Mouse (Mus musculus) midbrain, postnatal 0 days (tissue): ENCODE data around the gene Poldip3. TPM values are rescaled to one million over a fixed set of nuclear protein-coding genes. Genes with fewer than 3 reads are reported as not detected.

ENCODE experiments used
- ATAC-seq: fragments of 200-750 bp; cut with Nextera tagmentation; 2 replicates; pipeline ENCODE4 v1.8.0; 2017; ENCODE audit warnings: moderate number of reproducible peaks, mild to moderate bottlenecking, moderate TSS enrichment, moderate library complexity; ENCODE audit not compliant: low FRiP score
- DNase-seq: peaks from one replicate; pipeline ENCODE4 v3.0.0-alpha.2; 2015; ENCODE audit warnings: low spot score
- H3K27ac ChIP-seq: fragments of 300-500 bp; sonication (generic); 2 replicates; pipeline ENCODE4 v1.5.1; 2014; ENCODE audit warnings: low read depth, mild to moderate bottlenecking, low read length, mixed read lengths
- H3K27me3 ChIP-seq: fragments of 300-500 bp; sonication (generic); 2 replicates; pipeline ENCODE4 v1.6.1; 2014; ENCODE audit warnings: low read length, control low read depth, mixed read lengths; ENCODE audit not compliant: insufficient read depth
- H3K36me3 ChIP-seq: fragments of 300-500 bp; sonication (generic); 2 replicates; pipeline ENCODE4 v1.6.1; 2014; ENCODE audit warnings: low read length, control low read depth, mixed read lengths; ENCODE audit not compliant: insufficient read depth
- H3K4me1 ChIP-seq: fragments of 300-500 bp; sonication (generic); 2 replicates; pipeline ENCODE4 v1.6.1; 2014; ENCODE audit warnings: mild to moderate bottlenecking, control low read depth, antibody characterized with exemption, low read length, mixed read lengths; ENCODE audit not compliant: insufficient read depth
- H3K4me2 ChIP-seq: fragments of 300-500 bp; sonication (generic); 2 replicates; pipeline ENCODE4 v1.6.1; 2014; ENCODE audit warnings: low read depth, mild to moderate bottlenecking, low read length, mixed read lengths; ENCODE audit not compliant: poor library complexity, severe bottlenecking
- H3K4me3 ChIP-seq: fragments of 300-500 bp; sonication (generic); 2 replicates; pipeline ENCODE4 v1.5.1; 2014; ENCODE audit warnings: low read depth, mild to moderate bottlenecking, low read length, moderate library complexity
- H3K9ac ChIP-seq: fragments of 300-500 bp; sonication (generic); replicated peaks from 2 replicates; pipeline ENCODE4 v1.6.1; 2014; ENCODE audit warnings: mild to moderate bottlenecking, low read length, moderate library complexity, mixed read lengths; ENCODE audit not compliant: poor library complexity, severe bottlenecking
- H3K9me3 ChIP-seq: fragments of 300-500 bp; sonication (generic); 2 replicates; pipeline ENCODE4 v1.6.1; 2016; ENCODE audit warnings: low read length, control low read depth
- CTCF ChIP-seq: IDR thresholded peaks from 2 replicates; pipeline ENCODE4 v1.5.1; 2016; ENCODE audit warnings: antibody characterized with exemption, mild to moderate bottlenecking
- WGBS: fragments of 180-500 bp; shearing (Covaris S2); extraction: QIAGEN DNeasy Blood & Tissue Kit; methylation state at CpG from one replicate; pipeline ENCODE4 v1.1.7; 2014; 5-methylcytosine and 5-hydroxymethylcytosine counted together
- polyA plus RNA-seq: library from polyadenylated mRNA; unstranded; fragments of >200 nt; fragmentation: Nextera tagmentation; extraction: Ambion mirVana; gene quantifications from 2 replicates; pipeline ENCODE4 v1.2.1, GENCODE M21; 2015
- total RNA-seq: library from RNA; depleted of rRNA; stranded (reverse); fragments of >200 nt; gene quantifications from 2 replicates; pipeline ENCODE4 v1.2.3, GENCODE M21; 2014

Gene Poldip3
- total and polyA plus RNA-seq, 2 experiments from 2014 or later = 93.3 to 110 TPM

DNA sequence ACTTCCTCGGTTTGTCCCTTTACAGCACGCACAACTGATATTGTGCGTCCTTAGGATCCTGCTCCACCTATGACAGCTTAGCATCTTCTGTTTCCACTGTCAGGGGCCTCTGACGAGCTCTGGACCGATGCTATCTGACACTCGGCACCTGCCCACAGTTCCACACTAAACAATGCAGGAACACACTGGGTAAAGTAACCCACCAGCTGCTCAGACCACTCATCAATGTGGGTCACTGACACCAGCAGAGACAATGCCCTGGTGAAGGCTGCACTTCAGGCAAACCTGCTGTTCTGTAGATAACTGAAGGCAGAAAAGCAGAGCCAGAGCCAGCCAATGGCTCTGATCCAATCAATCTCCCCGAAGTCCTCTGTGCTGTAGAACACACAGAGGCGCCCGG lies 22.6 kb downstream of the Poldip3 start:
- no peak for ATAC-seq
- no peak overlapping the region for H3K4me3 ChIP-seq
- peaks cover 51% of the 10 kb centered on the region for H3K36me3 ChIP-seq
- no peak overlapping the region for H3K4me2 ChIP-seq
- no peaks in the 10 kb centered on the region; the same call in 1 of the 2 replicates for H3K4me1 ChIP-seq
- no peaks in the 10 kb centered on the region for H3K9me3 ChIP-seq
- no peak for DNase-seq
- no peak overlapping the region for H3K9ac ChIP-seq
- no peak for TF ChIP-seq CTCF
- WGBS = 79% methylated on average over 9 of the region's 9 CpGs
- H3K27ac ChIP-seq = no peak overlapping the region
- no peaks in the 10 kb centered on the region for H3K27me3 ChIP-seq

GRCm38 (mm10) chr15:83124625-83125024 lies 24.6 kb downstream of the Poldip3 start:
- Histone ChIP-seq H3K36me3 (peaks cover 37% of the 10 kb centered on the region), H3K27me3 (no peaks in the 10 kb centered on the region), H3K9ac (no peak overlapping the region), H3K4me3 (no peak overlapping the region), H3K4me1 (no peaks in the 10 kb centered on the region; the same call in 1 of the 2 replicates), H3K9me3 (no peaks in the 10 kb centered on the region), H3K27ac (no peak overlapping the region), H3K4me2 (no peak overlapping the region)
- WGBS = 66% methylated on average over 5 of the region's 5 CpGs
- DNase-seq = no peak
- TF ChIP-seq CTCF = no peak
- no peak for ATAC-seq

GRCm38 (mm10) chr15:83122566-83123145 lies 26.5 kb downstream of the Poldip3 start, which contains the start of gene Rrp7a:
TSS of gene Rrp7a (minus strand) at chr15:83122801.
- DNase-seq = peak; percentile 91
- Histone ChIP-seq H3K4me3 (peak within 1 kb of the TSS; percentile 85), H3K27me3 (no peaks in the 10 kb centered on the region), H3K27ac (peak within 1 kb of the TSS; percentile 87), H3K9me3 (no peaks in the 10 kb centered on the region), H3K9ac (peak within 1 kb of the TSS; percentile 77), H3K4me2 (peak within 1 kb of the TSS; percentile 66), H3K36me3 (peaks cover 33% of the 10 kb centered on the region), H3K4me1 (no peaks in the 10 kb centered on the region; the same call in 1 of the 2 replicates)
- peak; percentile 88 for ATAC-seq
- no peak for TF ChIP-seq CTCF
- 9% methylated on average over 32 of the region's 32 CpGs for WGBS

DNA sequence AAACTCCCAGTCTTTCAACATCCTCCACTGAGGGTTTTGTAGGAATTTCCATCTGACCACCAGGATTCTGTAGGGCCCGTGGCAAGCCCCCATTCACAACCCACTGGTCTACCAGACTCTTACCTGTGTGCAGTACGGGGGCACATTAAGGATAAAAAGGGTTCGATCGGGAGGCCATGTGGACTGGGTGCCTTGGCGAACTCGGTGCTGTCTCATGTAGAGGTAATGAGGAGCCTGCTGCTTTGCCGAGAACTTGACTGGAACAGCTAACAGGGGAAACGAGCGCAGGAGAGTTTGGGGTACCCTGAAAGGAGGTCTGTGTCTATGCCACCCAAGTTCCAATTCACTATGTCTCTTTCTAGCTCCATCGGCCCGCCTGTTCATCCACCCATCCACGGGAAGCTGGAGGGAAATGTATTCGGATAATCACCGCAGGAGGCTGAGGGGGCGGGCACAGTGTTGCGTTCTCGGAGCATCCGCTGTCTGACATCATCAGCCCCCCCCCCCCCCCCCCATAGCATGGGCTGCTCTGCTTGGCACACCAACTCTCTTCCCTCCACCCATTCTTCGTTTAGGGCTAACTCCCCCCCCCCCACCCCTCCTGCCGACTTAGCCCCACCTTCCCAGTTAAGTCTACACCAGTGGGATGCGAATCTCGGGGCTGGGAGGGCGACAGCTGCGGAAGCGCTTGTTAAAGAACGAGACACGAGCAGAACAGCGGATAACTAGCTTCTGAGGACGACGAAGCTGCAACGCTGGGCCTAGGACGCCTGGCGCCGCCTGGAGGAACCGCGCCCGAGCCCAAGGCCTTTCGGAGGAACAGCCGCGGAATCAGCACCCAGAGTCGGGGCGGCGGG lies 27.2 kb downstream of the Poldip3 start:
- Histone ChIP-seq H3K36me3 (peaks cover 36% of the 10 kb centered on the region), H3K9me3 (no peaks in the 10 kb centered on the region), H3K27me3 (no peaks in the 10 kb centered on the region), H3K4me1 (no peaks in the 10 kb centered on the region; the same call in 1 of the 2 replicates), H3K9ac (peak overlapping the region; percentile 77), H3K27ac (peak overlapping the region; percentile 87), H3K4me3 (peak overlapping the region; percentile 85), H3K4me2 (peak overlapping the region; percentile 66)
- 3% methylated on average over 43 of the region's 43 CpGs for WGBS
- ATAC-seq = peak; percentile 58
- TF ChIP-seq CTCF = peak; percentile 46
- peak; percentile 69 for DNase-seq

GRCm38 (mm10) chr15:83118360-83118759 lies 30.8 kb downstream of the Poldip3 start:
- Histone ChIP-seq H3K27me3 (no peaks in the 10 kb centered on the region), H3K9ac (no peak overlapping the region), H3K4me3 (no peak overlapping the region), H3K4me2 (no peak overlapping the region), H3K36me3 (peaks cover 36% of the 10 kb centered on the region), H3K9me3 (no peaks in the 10 kb centered on the region), H3K27ac (no peak overlapping the region), H3K4me1 (no peaks in the 10 kb centered on the region; the same call in 1 of the 2 replicates)
- peak; percentile 75 for TF ChIP-seq CTCF
- WGBS = 58% methylated on average over 7 of the region's 7 CpGs
- DNase-seq (peak; percentile 91), ATAC-seq (no peak)

DNA sequence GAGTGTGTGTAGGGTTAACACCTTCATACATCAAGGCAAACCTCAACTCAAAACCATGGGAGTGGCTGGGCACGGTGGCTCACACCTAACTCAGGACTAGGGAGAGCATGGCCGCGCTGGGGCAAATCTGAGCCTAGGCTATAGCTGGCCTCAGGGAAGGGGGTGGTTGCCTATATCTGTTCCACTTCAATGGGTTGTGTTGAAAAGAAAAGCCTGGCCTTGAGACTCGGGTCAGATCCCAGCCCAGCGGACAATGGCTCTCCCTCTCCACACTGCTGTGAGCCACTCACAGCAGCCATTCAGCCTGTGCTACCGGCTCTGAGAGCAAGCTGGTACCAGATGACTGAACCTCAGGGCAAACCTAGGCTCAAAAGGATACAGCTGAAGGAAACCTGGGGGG lies 34.1 kb downstream of the Poldip3 start:
- peaks cover 3% of the 10 kb centered on the region; the same call in 1 of the 2 replicates for H3K4me1 ChIP-seq
- no peaks in the 10 kb centered on the region for H3K27me3 ChIP-seq
- H3K4me2 ChIP-seq = no peak overlapping the region
- WGBS = 38% methylated on average over 6 of the region's 6 CpGs
- H3K9ac ChIP-seq = no peak overlapping the region
- DNase-seq (no peak), ATAC-seq (no peak)
- H3K4me3 ChIP-seq = no peak overlapping the region
- no peak for TF ChIP-seq CTCF
- H3K27ac ChIP-seq = no peak overlapping the region
- H3K9me3 ChIP-seq = no peaks in the 10 kb centered on the region
- peaks cover 36% of the 10 kb centered on the region for H3K36me3 ChIP-seq
